Mouse (Mus musculus): Measurements from ENCODE around the gene Fam241b. TPM values are rescaled to one million over a fixed set of nuclear protein-coding genes. Genes with fewer than 3 reads are reported as not detected.
A peak's percentile ranks its signal among the peaks of the same experiment; 100 is the strongest.

Gene Fam241b
- total and polyA plus RNA-seq, 3 experiments, result 11.2 to 19.0 TPM; not detected in 1

DNA sequence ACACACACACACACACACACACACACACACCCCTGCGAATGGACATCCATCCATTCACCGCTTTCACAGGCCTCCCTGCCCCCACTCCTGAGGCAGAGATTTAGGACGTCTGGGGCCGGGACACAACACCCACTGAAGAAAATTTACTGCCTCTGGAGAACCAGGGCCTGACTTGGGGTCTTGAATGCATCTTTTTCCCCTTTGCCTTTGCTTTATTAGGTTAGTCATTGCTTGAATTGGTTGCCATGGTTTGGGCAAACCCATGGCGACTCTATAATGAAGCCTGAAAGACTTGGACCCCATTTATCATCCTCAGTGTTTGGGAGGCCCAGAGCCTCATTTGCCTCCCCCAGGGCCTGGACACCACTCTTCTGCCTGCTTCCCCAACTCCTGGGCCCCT is 2.2 kb upstream of the Fam241b start:
- H3K79me2 ChIP-seq (ENCODE audit: control insufficient read depth, insufficient read depth, low read length, poor library complexity), result no peaks in the 10 kb centered on the region
- no peaks in the 10 kb centered on the region for H3K9me3 ChIP-seq (replicated peaks; ENCODE audit: insufficient read depth, low read length)
- H3K27ac ChIP-seq (ENCODE audit: control insufficient read depth, low read depth, low read length), result no peak overlapping the region
- TF ChIP-seq MAFK (IDR thresholded peaks at IDR 0.05; ENCODE audit: borderline replicate concordance, low read depth, low read length), result no peak
- TF ChIP-seq GABPA (IDR thresholded peaks at IDR 0.05; ENCODE audit: low read depth, low read length), result no peak
- TF ChIP-seq CHD2 (IDR thresholded peaks at IDR 0.05; ENCODE audit: low read length), result no peak
- TF ChIP-seq POLR2AphosphoS2 (IDR thresholded peaks at IDR 0.05; ENCODE audit: low read length), result no peak
- TF ChIP-seq CTCF (IDR thresholded peaks at IDR 0.05 in 2 of 3, conservative IDR thresholded peaks at IDR 0.05 in 1 of 3; ENCODE audit: control insufficient read depth in 1 of 3, insufficient read depth in 1 of 3, low read depth in 2 of 3, low read length in 3 of 3, poor library complexity in 1 of 3, severe bottlenecking in 1 of 3), result no peak
- TF ChIP-seq MYC (IDR thresholded peaks at IDR 0.05; ENCODE audit: low read depth, low read length), result no peak
- TF ChIP-seq POLR2A (IDR thresholded peaks at IDR 0.05; ENCODE audit: control insufficient read depth in 1 of 2, insufficient read depth in 1 of 2, low read depth in 1 of 2, low read length in 2 of 2, poor library complexity in 1 of 2), result no peak
- TF ChIP-seq NELFE (IDR thresholded peaks at IDR 0.05; ENCODE audit: low read depth, low read length), result no peak
- TF ChIP-seq BHLHE40 (IDR thresholded peaks at IDR 0.05; ENCODE audit: borderline replicate concordance, low read depth, low read length), result no peak
- TF ChIP-seq MAX (IDR thresholded peaks at IDR 0.05; ENCODE audit: low read length), result no peak
- TF ChIP-seq SMC3 (IDR thresholded peaks at IDR 0.05; ENCODE audit: low read depth, low read length), result no peak
- no peak for TF ChIP-seq UBTF (IDR thresholded peaks at IDR 0.05; ENCODE audit: borderline replicate concordance, insufficient read depth, low read depth, low read length)
- no peak for TF ChIP-seq KAT2A (conservative IDR thresholded peaks at IDR 0.05; ENCODE audit: low read depth, low read length)
- TF ChIP-seq RAD21 (IDR thresholded peaks at IDR 0.05; ENCODE audit: low read depth, low read length), result no peak
- peaks cover 0 to 4% of the 10 kb centered on the region in 2 experiments; a peak in 2 of 4 replicates for H3K27me3 ChIP-seq (ENCODE audit: control insufficient read depth in 1 of 2, insufficient read depth in 2 of 2, low read length in 2 of 2)
- no peaks in the 10 kb centered on the region for H3K4me1 ChIP-seq (ENCODE audit: control insufficient read depth in 1 of 2, insufficient read depth in 2 of 2, low read length in 2 of 2)
- no peak overlapping the region for H3K4me3 ChIP-seq (ENCODE audit: control insufficient read depth in 1 of 2, insufficient read depth in 1 of 2, low read depth in 2 of 2, low read length in 2 of 2)
- no peak overlapping the region for H3K9ac ChIP-seq (ENCODE audit: control insufficient read depth, low read depth, low read length, poor library complexity, severe bottlenecking)
- DNase-seq (ENCODE audit: low read depth, low spot score), result no peak
- H3K36me3 ChIP-seq (ENCODE audit: control insufficient read depth in 1 of 2, insufficient read depth in 2 of 2, low read length in 2 of 2), result no peaks in the 10 kb centered on the region

DNA sequence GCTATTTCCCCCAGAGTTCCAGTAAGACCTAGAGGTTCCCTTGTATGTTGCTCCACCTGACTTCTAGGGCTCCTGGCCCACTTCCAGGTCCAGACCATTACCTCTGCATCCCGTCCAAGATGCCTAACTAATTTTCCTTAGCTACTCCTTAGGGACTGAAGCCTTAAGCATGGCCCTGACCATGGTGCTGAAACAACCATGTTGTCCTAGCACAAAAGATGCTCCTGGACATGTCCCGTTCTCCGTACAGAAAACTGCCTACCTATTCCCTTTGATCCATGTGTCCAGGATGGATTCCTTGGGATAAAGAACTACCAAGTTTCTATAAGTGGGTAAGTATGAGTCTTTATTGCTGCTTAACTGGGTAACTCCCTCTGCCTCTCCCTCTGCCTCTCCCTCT is 5.7 kb downstream of the Fam241b start:
- no peaks in the 10 kb centered on the region for H3K4me1 ChIP-seq (ENCODE audit: control insufficient read depth in 1 of 2, insufficient read depth in 2 of 2, low read length in 2 of 2)
- H3K79me2 ChIP-seq (ENCODE audit: control insufficient read depth, insufficient read depth, low read length, poor library complexity), result no peaks in the 10 kb centered on the region
- H3K9me3 ChIP-seq (replicated peaks; ENCODE audit: insufficient read depth, low read length), result no peaks in the 10 kb centered on the region
- no peak overlapping the region for H3K4me3 ChIP-seq (ENCODE audit: control insufficient read depth in 1 of 2, insufficient read depth in 1 of 2, low read depth in 2 of 2, low read length in 2 of 2)
- TF ChIP-seq ETS1 (IDR thresholded peaks at IDR 0.05; ENCODE audit: low read depth, low read length) (no peak), CTCF (IDR thresholded peaks at IDR 0.05 in 2 of 3, conservative IDR thresholded peaks at IDR 0.05 in 1 of 3; ENCODE audit: control insufficient read depth in 1 of 3, insufficient read depth in 1 of 3, low read depth in 2 of 3, low read length in 3 of 3, poor library complexity in 1 of 3, severe bottlenecking in 1 of 3) (no peak), MYB (IDR thresholded peaks at IDR 0.05; ENCODE audit: low read depth, low read length) (no peak), MAFK (IDR thresholded peaks at IDR 0.05; ENCODE audit: borderline replicate concordance, low read depth, low read length) (no peak), POLR2AphosphoS5 (IDR thresholded peaks at IDR 0.05; ENCODE audit: borderline replicate concordance, low read depth, low read length) (no peak), MEF2A (IDR thresholded peaks at IDR 0.05; ENCODE audit: extremely low read depth, insufficient replicate concordance, low read depth, low read length, poor library complexity, severe bottlenecking) (no peak), MYC (IDR thresholded peaks at IDR 0.05; ENCODE audit: low read depth, low read length) (no peak), CHD1 (IDR thresholded peaks at IDR 0.05; ENCODE audit: low read depth, low read length) (no peak), GATA1 (IDR thresholded peaks at IDR 0.05; ENCODE audit: low read depth, low read length) (no peak), KAT2A (conservative IDR thresholded peaks at IDR 0.05; ENCODE audit: low read depth, low read length) (no peak), BHLHE40 (IDR thresholded peaks at IDR 0.05; ENCODE audit: borderline replicate concordance, low read depth, low read length) (no peak), SMC3 (IDR thresholded peaks at IDR 0.05; ENCODE audit: low read depth, low read length) (no peak), E2F4 (IDR thresholded peaks at IDR 0.05; ENCODE audit: borderline replicate concordance, low read depth, low read length) (no peak), TBP (IDR thresholded peaks at IDR 0.05; ENCODE audit: low read depth, low read length) (no peak), NRF1 (IDR thresholded peaks at IDR 0.05; ENCODE audit: insufficient read depth, low read depth, low read length, poor library complexity, severe bottlenecking) (no peak), POLR2A (IDR thresholded peaks at IDR 0.05; ENCODE audit: control insufficient read depth in 1 of 2, insufficient read depth in 1 of 2, low read depth in 1 of 2, low read length in 2 of 2, poor library complexity in 1 of 2) (no peak), MAZ (IDR thresholded peaks at IDR 0.05; ENCODE audit: low read depth, low read length) (no peak), MXI1 (IDR thresholded peaks at IDR 0.05; ENCODE audit: low read depth, low read length) (no peak)
- H3K36me3 ChIP-seq (ENCODE audit: control insufficient read depth in 1 of 2, insufficient read depth in 2 of 2, low read length in 2 of 2), result no peaks in the 10 kb centered on the region
- DNase-seq (ENCODE audit: low read depth, low spot score), result peak; percentile 40
- no peak overlapping the region for H3K9ac ChIP-seq (ENCODE audit: control insufficient read depth, low read depth, low read length, poor library complexity, severe bottlenecking)
- H3K27me3 ChIP-seq (ENCODE audit: control insufficient read depth in 1 of 2, insufficient read depth in 2 of 2, low read length in 2 of 2), result no peaks in the 10 kb centered on the region
- H3K27ac ChIP-seq (ENCODE audit: control insufficient read depth, low read depth, low read length), result no peak overlapping the region
